Mouse (Mus musculus): ENCODE data around the gene Qsox1. TPM values are rescaled to one million over a fixed set of nuclear protein-coding genes. Genes with fewer than 3 reads are reported as not detected.

The Qsox1 gene
- total RNA-seq (2014; rRNA removed): 26.4 and 35.7 TPM in 2 replicates
- polyA plus RNA-seq (2015; fragmentation: Nextera tagmentation; extraction: Ambion mirVana): 18.5 and 22.4 TPM in 2 replicates

DNA sequence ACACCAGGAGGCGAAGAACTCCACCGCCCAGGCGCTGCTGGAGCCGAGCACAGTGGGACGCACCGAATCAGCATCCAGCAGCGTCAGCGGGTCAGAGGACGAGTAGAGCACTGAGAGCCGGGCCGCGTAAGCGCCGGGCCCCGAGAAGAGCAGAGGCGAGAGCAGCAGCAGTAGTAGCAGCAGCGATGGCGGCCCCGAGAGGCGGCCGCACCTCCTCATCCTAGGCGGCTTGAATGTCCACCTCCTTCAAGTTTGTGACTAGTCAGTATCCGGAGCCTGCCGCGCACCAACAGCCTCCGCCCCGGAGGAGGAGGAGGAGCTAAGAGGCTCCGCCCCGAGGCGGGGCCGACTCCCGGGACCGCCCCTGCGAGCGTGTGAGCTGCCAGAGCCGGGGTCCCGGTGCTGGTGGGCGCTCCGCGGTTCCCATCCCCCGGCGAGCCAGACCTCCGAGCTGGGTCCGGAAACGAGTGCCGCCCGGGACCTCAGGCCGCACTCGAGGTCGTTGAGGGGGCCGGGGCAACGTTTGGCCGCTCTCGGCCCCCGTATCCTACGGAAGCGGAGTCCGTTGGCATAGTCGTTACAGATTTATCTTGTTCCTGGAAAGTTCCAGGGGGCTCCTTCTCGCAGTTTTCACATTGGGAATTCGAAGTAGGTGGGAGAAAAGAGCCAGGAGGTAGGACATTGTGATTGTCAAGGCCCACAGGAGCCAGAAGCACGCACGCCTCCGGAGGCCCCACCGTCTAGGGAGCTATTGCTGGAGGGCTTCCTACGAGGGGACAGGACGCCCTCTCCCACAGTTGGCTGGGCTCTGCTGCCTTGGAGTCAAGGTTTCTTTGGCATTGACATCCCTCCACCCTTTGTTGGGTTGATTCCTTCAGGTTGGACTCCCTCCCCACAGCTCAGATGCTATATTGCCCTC, at the start of gene Qsox1:
Gene Qsox1 (minus strand): TSS at position 309 of the 919 bp plus-strand sequence.
- peak; percentile 97 for ATAC-seq

DNA sequence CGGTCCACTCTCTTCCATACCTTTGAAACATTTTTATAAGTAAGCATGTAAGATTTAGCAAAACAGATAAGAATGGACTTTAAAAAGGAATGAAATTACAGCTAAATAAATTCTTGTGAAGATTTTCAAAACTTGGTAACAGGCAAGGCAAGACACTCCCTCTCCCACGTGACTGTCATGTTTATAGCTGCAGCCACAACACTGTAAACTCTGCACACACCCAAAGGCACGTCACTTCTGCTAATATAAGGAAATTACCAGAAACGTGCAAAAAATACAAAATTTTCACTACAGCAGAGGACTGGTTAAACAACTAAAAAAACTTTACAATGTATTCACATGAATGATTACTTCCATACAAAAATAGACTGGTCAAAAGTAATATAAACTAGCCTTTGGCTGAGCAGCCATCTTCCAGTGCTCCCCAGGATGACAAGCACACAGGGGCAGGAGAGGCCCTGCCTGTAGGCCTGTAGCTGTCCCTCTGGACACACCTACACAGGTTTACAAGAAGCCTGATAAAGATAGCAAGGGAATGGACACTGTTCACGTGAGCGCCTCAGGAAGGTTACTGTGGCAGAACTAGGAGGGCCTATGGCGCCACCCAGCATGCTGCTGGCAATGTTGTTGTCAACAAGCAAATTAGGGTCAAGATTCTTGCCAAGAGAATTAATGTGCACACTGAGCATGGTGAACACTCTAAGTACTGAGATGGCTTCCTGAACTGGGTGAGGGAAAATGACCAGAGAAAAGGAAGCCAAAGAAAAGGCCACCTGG, 42.4 kb upstream of the Qsox1 start:
- no peaks in the 10 kb centered on the region for H3K9me3 ChIP-seq (ENCODE audit: low read length)
- 77% methylated on average over 7 of the region's 7 CpGs for WGBS
- TF ChIP-seq CTCF (IDR thresholded peaks at IDR 0.05; ENCODE audit: low read depth): no peak
- H3K4me1 ChIP-seq (ENCODE audit: insufficient read depth): no peaks in the 10 kb centered on the region
- H3K36me3 ChIP-seq (ENCODE audit: insufficient read depth): peaks cover 45% of the 10 kb centered on the region
- H3K27ac ChIP-seq (ENCODE audit: low read depth, low read length): no peak overlapping the region
- no peak overlapping the region for H3K4me2 ChIP-seq (ENCODE audit: low read depth)
- H3K27me3 ChIP-seq (ENCODE audit: insufficient read depth, low read length): no peaks in the 10 kb centered on the region
- no peak for ATAC-seq
- H3K9ac ChIP-seq: no peak overlapping the region
- H3K4me3 ChIP-seq (ENCODE audit: low read depth, low read length): no peak overlapping the region
- DNase-seq: no peak

More for the DNA sequence above, at the start of gene Qsox1:
- Histone ChIP-seq H3K4me2 (ENCODE audit: low read depth) (peak within 1 kb of the TSS; percentile 74), H3K36me3 (ENCODE audit: insufficient read depth) (no peaks in the 10 kb centered on the region), H3K9me3 (ENCODE audit: low read length) (no peaks in the 10 kb centered on the region), H3K9ac (peak within 1 kb of the TSS; percentile 75), H3K4me1 (ENCODE audit: insufficient read depth) (peaks cover 6% of the 10 kb centered on the region; the same call in 1 of the 2 replicates), H3K4me3 (ENCODE audit: low read depth, low read length) (peak within 1 kb of the TSS; percentile 85), H3K27me3 (ENCODE audit: insufficient read depth, low read length) (no peaks in the 10 kb centered on the region), H3K27ac (ENCODE audit: low read depth, low read length) (peak within 1 kb of the TSS; percentile 5; the same call in 1 of the 2 replicates)
- 1% methylated on average over 67 of the region's 67 CpGs for WGBS
- DNase-seq: peak; percentile 92
- TF ChIP-seq CTCF (IDR thresholded peaks at IDR 0.05; ENCODE audit: low read depth): no peak

DNA sequence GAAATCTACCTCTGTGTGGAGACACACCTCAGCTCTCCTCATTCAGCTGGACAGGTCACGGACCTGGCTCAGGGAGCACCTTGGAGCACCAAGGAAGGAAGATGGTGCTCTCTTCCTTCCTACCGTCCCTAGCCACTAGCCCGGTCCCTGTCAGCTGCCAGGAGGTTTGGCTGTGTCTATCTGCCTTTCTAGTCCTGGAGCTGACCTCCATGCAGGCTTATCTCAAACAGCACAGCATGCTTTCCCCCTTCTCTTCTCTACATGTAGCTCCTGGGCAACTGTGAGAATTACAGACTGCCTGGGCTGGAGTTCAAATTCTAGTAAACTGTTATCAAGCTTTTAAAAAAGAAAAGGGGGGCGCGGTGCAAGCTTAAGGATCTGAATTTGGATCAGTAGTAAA, 40.3 kb upstream of the Qsox1 start:
- no peak for TF ChIP-seq CTCF (IDR thresholded peaks at IDR 0.05; ENCODE audit: low read depth)
- no peak for ATAC-seq
- WGBS: 97% methylated on average over 5 of the region's 5 CpGs
- Histone ChIP-seq H3K9ac (no peak overlapping the region), H3K4me2 (ENCODE audit: low read depth) (no peak overlapping the region), H3K9me3 (ENCODE audit: low read length) (no peaks in the 10 kb centered on the region), H3K4me1 (ENCODE audit: insufficient read depth) (no peaks in the 10 kb centered on the region), H3K4me3 (ENCODE audit: low read depth, low read length) (no peak overlapping the region), H3K27me3 (ENCODE audit: insufficient read depth, low read length) (no peaks in the 10 kb centered on the region), H3K27ac (ENCODE audit: low read depth, low read length) (no peak overlapping the region), H3K36me3 (ENCODE audit: insufficient read depth) (peaks cover 42% of the 10 kb centered on the region)
- no peak for DNase-seq

DNA sequence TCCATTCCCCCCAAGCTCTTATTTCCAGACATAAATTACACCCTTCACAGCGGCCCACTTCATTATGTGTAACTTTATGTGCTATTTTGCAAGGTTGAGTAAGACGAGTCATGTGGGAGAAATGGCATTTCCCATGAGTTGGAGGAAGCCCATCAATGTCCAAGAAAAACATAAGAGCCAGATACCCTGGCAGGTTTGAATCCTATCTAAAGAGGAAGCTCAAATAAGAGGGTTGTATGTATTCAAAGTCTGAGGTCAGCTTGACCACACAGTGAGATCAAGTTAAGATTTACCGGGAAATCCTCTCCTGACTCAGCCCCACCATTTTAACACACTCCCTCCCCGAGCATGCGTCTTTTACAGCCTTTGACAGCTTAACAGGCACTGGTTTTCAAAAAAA, 31.5 kb upstream of the Qsox1 start:
- Histone ChIP-seq H3K9me3 (ENCODE audit: low read length) (no peaks in the 10 kb centered on the region), H3K9ac (no peak overlapping the region), H3K27me3 (ENCODE audit: insufficient read depth, low read length) (no peaks in the 10 kb centered on the region), H3K27ac (ENCODE audit: low read depth, low read length) (no peak overlapping the region), H3K36me3 (ENCODE audit: insufficient read depth) (peaks cover 30% of the 10 kb centered on the region), H3K4me2 (ENCODE audit: low read depth) (no peak overlapping the region), H3K4me1 (ENCODE audit: insufficient read depth) (no peaks in the 10 kb centered on the region), H3K4me3 (ENCODE audit: low read depth, low read length) (no peak overlapping the region)
- no peak for TF ChIP-seq CTCF (IDR thresholded peaks at IDR 0.05; ENCODE audit: low read depth)
- ATAC-seq: no peak
- no peak for DNase-seq
- WGBS: 82% methylated on average over 5 of the region's 5 CpGs

DNA sequence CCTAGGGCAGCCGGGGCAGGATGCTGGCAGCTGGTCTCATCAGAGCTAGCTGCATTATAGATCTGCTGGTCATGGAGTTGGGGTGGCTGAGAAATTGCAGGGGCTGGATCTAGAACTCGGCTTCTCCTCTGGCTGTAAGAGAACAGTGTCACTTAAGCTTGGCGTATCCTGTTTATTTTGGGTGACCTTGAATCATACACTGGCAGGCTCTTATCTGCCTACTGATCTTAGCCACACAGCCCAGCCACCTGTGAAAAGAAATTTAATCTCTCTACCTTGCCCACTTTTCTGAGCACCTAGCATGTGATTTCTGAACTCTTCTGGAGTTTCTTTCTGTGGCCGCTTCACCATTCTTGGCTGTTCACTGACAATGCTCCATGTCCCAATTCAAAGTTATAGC, 30.8 kb upstream of the Qsox1 start:
- Histone ChIP-seq H3K27me3 (ENCODE audit: insufficient read depth, low read length) (no peaks in the 10 kb centered on the region), H3K9me3 (ENCODE audit: low read length) (no peaks in the 10 kb centered on the region), H3K27ac (ENCODE audit: low read depth, low read length) (no peak overlapping the region), H3K4me1 (ENCODE audit: insufficient read depth) (no peaks in the 10 kb centered on the region), H3K4me2 (ENCODE audit: low read depth) (no peak overlapping the region), H3K36me3 (ENCODE audit: insufficient read depth) (peaks cover 30% of the 10 kb centered on the region), H3K9ac (no peak overlapping the region), H3K4me3 (ENCODE audit: low read depth, low read length) (no peak overlapping the region)
- no peak for TF ChIP-seq CTCF (IDR thresholded peaks at IDR 0.05; ENCODE audit: low read depth)
- DNase-seq (no peak), ATAC-seq (no peak)
- WGBS: 89% methylated on average over 4 of the region's 4 CpGs

DNA sequence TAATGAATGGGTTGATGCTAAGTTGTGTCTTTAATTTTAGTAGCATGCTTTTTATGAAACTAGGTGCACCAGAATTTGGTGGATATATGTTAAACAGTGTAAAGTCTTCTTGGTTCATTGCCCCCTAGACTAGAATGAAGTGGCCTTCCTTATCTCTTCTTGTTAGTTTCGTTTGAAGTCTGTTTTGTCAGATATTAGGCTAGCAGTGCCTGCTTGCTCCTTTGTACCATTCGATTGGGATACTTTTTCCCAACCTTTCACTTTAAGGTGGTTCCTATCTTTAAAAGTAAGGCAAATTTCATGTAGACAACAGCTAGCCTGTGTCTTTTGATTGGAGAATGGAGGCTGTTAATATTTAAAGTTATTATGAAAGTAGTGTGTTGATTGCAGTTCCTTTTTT, 23.0 kb upstream of the Qsox1 start:
- DNase-seq (no peak), ATAC-seq (no peak)
- no peak overlapping the region for H3K4me2 ChIP-seq (ENCODE audit: low read depth)
- H3K27me3 ChIP-seq (ENCODE audit: insufficient read depth, low read length): no peaks in the 10 kb centered on the region
- no peak overlapping the region for H3K27ac ChIP-seq (ENCODE audit: low read depth, low read length)
- no peaks in the 10 kb centered on the region for H3K9me3 ChIP-seq (ENCODE audit: low read length)
- 78% methylated on average over 2 of the region's 2 CpGs for WGBS
- H3K9ac ChIP-seq: no peak overlapping the region
- H3K36me3 ChIP-seq (ENCODE audit: insufficient read depth): no peaks in the 10 kb centered on the region
- no peak overlapping the region for H3K4me3 ChIP-seq (ENCODE audit: low read depth, low read length)
- no peaks in the 10 kb centered on the region for H3K4me1 ChIP-seq (ENCODE audit: insufficient read depth)
- TF ChIP-seq CTCF (IDR thresholded peaks at IDR 0.05; ENCODE audit: low read depth): no peak

DNA sequence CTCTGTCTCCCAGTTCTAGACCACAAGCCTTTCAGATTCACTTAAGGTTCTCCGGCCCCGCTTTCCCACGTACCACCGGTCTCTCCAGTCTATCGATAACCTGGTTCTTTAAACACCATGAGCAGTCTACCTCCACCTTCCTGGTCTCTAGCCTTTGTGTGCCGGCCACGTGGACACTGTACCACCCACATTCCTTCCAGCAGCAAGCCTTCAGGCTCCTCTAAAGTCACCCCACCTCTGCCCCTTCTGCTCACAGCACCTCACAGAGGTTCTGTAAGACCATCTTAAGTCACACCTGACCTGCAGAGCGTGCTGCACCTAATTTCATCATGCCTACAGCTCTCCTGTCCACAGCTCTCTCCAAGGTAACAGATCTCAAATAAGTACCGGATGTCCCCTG, 20.9 kb upstream of the Qsox1 start:
- Histone ChIP-seq H3K27me3 (ENCODE audit: insufficient read depth, low read length) (no peaks in the 10 kb centered on the region), H3K9ac (no peak overlapping the region), H3K27ac (ENCODE audit: low read depth, low read length) (no peak overlapping the region), H3K4me2 (ENCODE audit: low read depth) (no peak overlapping the region), H3K9me3 (ENCODE audit: low read length) (no peaks in the 10 kb centered on the region), H3K4me3 (ENCODE audit: low read depth, low read length) (no peak overlapping the region), H3K4me1 (ENCODE audit: insufficient read depth) (no peaks in the 10 kb centered on the region), H3K36me3 (ENCODE audit: insufficient read depth) (no peaks in the 10 kb centered on the region)
- TF ChIP-seq CTCF (IDR thresholded peaks at IDR 0.05; ENCODE audit: low read depth): no peak
- WGBS: 92% methylated on average over 9 of the region's 9 CpGs
- DNase-seq: no peak
- no peak for ATAC-seq
